19 mouse cellular contexts compared by ENCODE assay signal in the genomic region with DNA sequence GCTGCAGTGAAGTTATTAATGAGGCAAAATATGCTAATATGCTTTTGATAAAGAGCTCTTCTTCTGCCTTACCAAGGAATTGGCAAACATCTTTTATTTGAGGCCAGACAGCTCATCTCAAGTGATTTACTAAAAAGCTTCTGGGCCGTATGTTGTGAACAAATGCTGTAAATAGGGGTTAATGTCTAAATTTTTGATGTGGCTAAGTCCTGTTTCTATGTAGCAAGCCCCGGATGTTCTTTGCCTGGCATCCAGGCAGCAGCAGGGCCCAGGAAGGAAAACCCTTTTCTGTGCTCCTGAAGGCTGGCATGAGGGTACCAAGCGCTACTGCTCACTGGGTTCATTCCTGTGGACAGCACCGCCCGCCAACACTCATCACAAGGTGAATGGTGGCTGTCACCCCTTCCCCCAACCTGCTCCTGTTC. TPM values are rescaled to one million over a fixed set of nuclear protein-coding genes. Genes with fewer than 3 reads are reported as not detected.
A peak's percentile ranks its signal among the peaks of the same experiment; 100 is the strongest.
DNase-seq lines count a peak whose midpoint lies in the region; ATAC-seq and TF ChIP-seq lines count a peak whose summit lies in the region.
"Had no signal": no experiment of that assay in that cellular context is flagged by ENCODE, and none has a peak within 500 bp of the region (broad histone marks: within the 10 kb centered on the region; RNA-seq: fewer than 3 reads in every experiment).

No protein-coding gene starts in this region.

- TF ChIP-seq EP300 in heart, adult 2 months (IDR thresholded peaks at IDR 0.05; ENCODE audit: insufficient read depth, low read depth, low read length): no peak

- no peak overlapping the region for H3K4me3 ChIP-seq in heart, embryonic 15.5 days
- no peak overlapping the region for H3K4me3 ChIP-seq in heart, adult 2 months
- no peak overlapping the region for H3K4me3 ChIP-seq in forebrain, embryonic 12.5 days (replicated peaks)
- no peak overlapping the region for H3K4me3 ChIP-seq in hindbrain, embryonic 15.5 days
- H3K4me3 ChIP-seq in midbrain, embryonic 16.5 days (ENCODE audit: low read depth, low read length): no peak overlapping the region
- H3K4me3 ChIP-seq: embryonic facial prominence, embryonic 15.5 days; kidney, embryonic 15.5 days; layer of hippocampus, adult 2 months; left cerebral cortex, adult 2 months; neural tube, embryonic 13.5 days had no signal

- no peaks in the 10 kb centered on the region for H3K36me3 ChIP-seq in heart, embryonic 15.5 days
- H3K36me3 ChIP-seq in heart, adult 2 months (ENCODE audit: control insufficient read depth, insufficient read depth, low read length): no peaks in the 10 kb centered on the region
- no peaks in the 10 kb centered on the region for H3K36me3 ChIP-seq in forebrain, embryonic 12.5 days (replicated peaks)
- no peaks in the 10 kb centered on the region for H3K36me3 ChIP-seq in hindbrain, embryonic 15.5 days
- no peaks in the 10 kb centered on the region for H3K36me3 ChIP-seq in midbrain, embryonic 16.5 days (ENCODE audit: control insufficient read depth, insufficient read depth, low read length)
- H3K36me3 ChIP-seq: embryonic facial prominence, embryonic 15.5 days; kidney, embryonic 15.5 days; neural tube, embryonic 13.5 days had no signal

- TF ChIP-seq CTCF in heart, adult 2 months (IDR thresholded peaks at IDR 0.05): no peak

- no peak overlapping the region for H3K27ac ChIP-seq in heart, embryonic 15.5 days
- no peak overlapping the region for H3K27ac ChIP-seq in heart, adult 2 months
- peak overlapping the region; percentile 67 for H3K27ac ChIP-seq in forebrain, embryonic 12.5 days
- H3K27ac ChIP-seq in hindbrain, embryonic 15.5 days (replicated peaks): 0 out of 2 replicates have a peak overlapping the region, but pooled peaks have one; percentile 39
- H3K27ac ChIP-seq in midbrain, embryonic 16.5 days (ENCODE audit: low read length): peak overlapping the region; percentile 70
- H3K27ac ChIP-seq: embryonic facial prominence, embryonic 15.5 days; kidney, embryonic 15.5 days; layer of hippocampus, adult 2 months; left cerebral cortex, adult 2 months; neural tube, embryonic 13.5 days had no signal

- H3K9me3 ChIP-seq in heart, embryonic 15.5 days (replicated peaks): no peaks in the 10 kb centered on the region
- no peaks in the 10 kb centered on the region for H3K9me3 ChIP-seq in forebrain, embryonic 12.5 days
- H3K9me3 ChIP-seq in hindbrain, embryonic 15.5 days: no peaks in the 10 kb centered on the region
- H3K9me3 ChIP-seq in midbrain, embryonic 16.5 days (replicated peaks; ENCODE audit: control insufficient read depth, low read length, poor library complexity, severe bottlenecking): no peaks in the 10 kb centered on the region
- H3K9me3 ChIP-seq: embryonic facial prominence, embryonic 15.5 days; kidney, embryonic 15.5 days; neural tube, embryonic 13.5 days had no signal

- no peaks in the 10 kb centered on the region for H3K79me2 ChIP-seq in heart, adult 2 months (replicated peaks; ENCODE audit: control insufficient read depth, insufficient read depth, low read length)

- H3K4me2 ChIP-seq in heart, embryonic 15.5 days: peak overlapping the region; percentile 27
- H3K4me2 ChIP-seq in forebrain, embryonic 12.5 days: 0 out of 2 replicates have a peak overlapping the region, but pooled peaks have one; percentile 4
- H3K4me2 ChIP-seq in hindbrain, embryonic 15.5 days: no peak overlapping the region
- H3K4me2 ChIP-seq in midbrain, embryonic 16.5 days (ENCODE audit: low read length): no peak overlapping the region
- H3K4me2 ChIP-seq: embryonic facial prominence, embryonic 15.5 days; kidney, embryonic 15.5 days; neural tube, embryonic 13.5 days had no signal

- intact Hi-C loops in heart, adult 2 months (cut with DNase I): no loop called here

- no peak overlapping the region for H3K9ac ChIP-seq in heart, embryonic 15.5 days
- no peak overlapping the region for H3K9ac ChIP-seq in heart, adult 2 months (ENCODE audit: low read depth, low read length)
- H3K9ac ChIP-seq in forebrain, embryonic 12.5 days: no peak overlapping the region
- no peak overlapping the region for H3K9ac ChIP-seq in hindbrain, embryonic 15.5 days
- no peak overlapping the region for H3K9ac ChIP-seq in midbrain, embryonic 16.5 days (ENCODE audit: low read depth, low read length)
- H3K9ac ChIP-seq: embryonic facial prominence, embryonic 15.5 days; kidney, embryonic 15.5 days; liver, postnatal 0 days; neural tube, embryonic 13.5 days had no signal

- DNase-seq in heart, adult 2 months: no peak
- no peak for DNase-seq in frontal cortex, postnatal 36 days (ENCODE audit: low spot score in 2 of 2)
- DNase-seq: adrenal gland, adult 2 months; cerebellum, adult 2 months; liver, postnatal 0 days; lung, postnatal 4 days; thymus, postnatal 25 days had no signal

- ATAC-seq in heart, embryonic 15.5 days (replicated peaks; ENCODE audit: insufficient number of reproducible peaks, insufficient read depth, low FRiP score, low read depth): no peak
- peak; percentile 64 for ATAC-seq in forebrain, embryonic 12.5 days (ENCODE audit: low FRiP score)
- ATAC-seq in hindbrain, embryonic 15.5 days (ENCODE audit: low FRiP score, low read depth): 0 out of 2 replicates have a peak, but pooled peaks have one; percentile 30
- ATAC-seq in midbrain, embryonic 16.5 days: peak; percentile 69
- ATAC-seq in erythroid progenitor cell, adult 5-6 weeks (replicated peaks; ENCODE audit: low FRiP score, poor library complexity, severe bottlenecking): no peak
- ATAC-seq: liver, postnatal 0 days had no signal

- H3K4me1 ChIP-seq in heart, embryonic 15.5 days (replicated peaks): peaks cover 10% of the 10 kb centered on the region
- H3K4me1 ChIP-seq in heart, adult 2 months (ENCODE audit: control insufficient read depth, insufficient read depth, low read length): peaks cover 2% of the 10 kb centered on the region; the same call in 1 of the 2 replicates
- peaks cover 24% of the 10 kb centered on the region for H3K4me1 ChIP-seq in forebrain, embryonic 12.5 days
- peaks cover 16% of the 10 kb centered on the region for H3K4me1 ChIP-seq in hindbrain, embryonic 15.5 days (replicated peaks)
- peaks cover 15% of the 10 kb centered on the region for H3K4me1 ChIP-seq in midbrain, embryonic 16.5 days (ENCODE audit: control insufficient read depth, insufficient read depth, low read length)
- H3K4me1 ChIP-seq: embryonic facial prominence, embryonic 15.5 days; kidney, embryonic 15.5 days had no signal

- WGBS in heart, embryonic 15.5 days: 70% methylated on average over 5 of the region's 5 CpGs
- WGBS in heart, adult 2 months: 79% methylated on average over 5 of the region's 5 CpGs
- WGBS in forebrain, embryonic 12.5 days: 48% methylated on average over 5 of the region's 5 CpGs
- WGBS in hindbrain, embryonic 15.5 days: 42% methylated on average over 5 of the region's 5 CpGs
- 39% methylated on average over 5 of the region's 5 CpGs for WGBS in midbrain, embryonic 16.5 days

- no peak for TF ChIP-seq POLR2A in heart, adult 2 months (IDR thresholded peaks at IDR 0.05; ENCODE audit: insufficient read depth, low read depth, low read length)

- H3K27me3 ChIP-seq in heart, embryonic 15.5 days: no peaks in the 10 kb centered on the region
- H3K27me3 ChIP-seq in heart, adult 2 months (ENCODE audit: control insufficient read depth, insufficient read depth, low read length): no peaks in the 10 kb centered on the region
- H3K27me3 ChIP-seq in forebrain, embryonic 12.5 days: peaks cover 16% of the 10 kb centered on the region; the same call in 1 of the 2 replicates
- no peaks in the 10 kb centered on the region for H3K27me3 ChIP-seq in hindbrain, embryonic 15.5 days
- no peaks in the 10 kb centered on the region for H3K27me3 ChIP-seq in midbrain, embryonic 16.5 days (ENCODE audit: control insufficient read depth, insufficient read depth, low read depth, low read length)
- H3K27me3 ChIP-seq: embryonic facial prominence, embryonic 15.5 days; kidney, embryonic 15.5 days; neural tube, embryonic 13.5 days had no signal

RNA-seq across cellular contexts. Expression of a gene that starts 50.9 kb away (rescaled TPM):
- 0.06 and 0.28 TPM in 2 replicates for polyA plus RNA-seq in heart, embryonic 15.5 days (2015; fragmentation: Nextera tagmentation; extraction: Ambion mirVana)
- total RNA-seq in heart, adult 2 months (2021): not detected
- polyA plus RNA-seq in heart, adult 2 months (2012; rRNA removed): not detected in 2 replicates
- 26.5 and 26.7 TPM in 2 replicates for polyA plus RNA-seq in forebrain, embryonic 12.5 days (2016; fragmentation: Nextera tagmentation; extraction: Ambion mirVana)
- polyA plus RNA-seq in hindbrain, embryonic 15.5 days (2015; fragmentation: Nextera tagmentation; extraction: Ambion mirVana): 54.6 and 58.9 TPM in 2 replicates
- polyA plus RNA-seq in midbrain, embryonic 16.5 days (2015; fragmentation: Nextera tagmentation; extraction: Ambion mirVana): 54.5 and 64.5 TPM in 2 replicates
- total RNA-seq in erythroid progenitor cell, adult 5-6 weeks (2015; ENCODE audit: low replicate concordance): not detected in 2 replicates
- not detected in 2 replicates for total RNA-seq in erythroid progenitor cell, adult 5-6 weeks (2017; ENCODE audit: low replicate concordance)
- total RNA-seq: heart, postnatal 10 days; monocyte, adult 5-6 weeks had no signal
- polyA plus RNA-seq: liver, postnatal 0 days had no signal

Comparison
In these comparisons a context has a peak if more than half of its experiments do, and no peak if none do; other contexts are left out.
1. ATAC-seq: peak in forebrain, embryonic 12.5 days (single experiment), hindbrain, embryonic 15.5 days (single experiment) and midbrain, embryonic 16.5 days (single experiment); none in heart, embryonic 15.5 days (single experiment) and erythroid progenitor cell, adult 5-6 weeks (single experiment).
2. H3K27ac ChIP-seq: peak in forebrain, embryonic 12.5 days (single experiment), hindbrain, embryonic 15.5 days (single experiment) and midbrain, embryonic 16.5 days (single experiment); none in heart, embryonic 15.5 days (single experiment) and heart, adult 2 months (single experiment).
3. H3K4me2 ChIP-seq: peak in heart, embryonic 15.5 days (single experiment) and forebrain, embryonic 12.5 days (single experiment); none in hindbrain, embryonic 15.5 days (single experiment) and midbrain, embryonic 16.5 days (single experiment).
4. RNA of a gene that starts 50.9 kb away (polyA plus RNA-seq): 54.5 to 64.5 TPM in midbrain, embryonic 16.5 days, 54.6 to 58.9 TPM in hindbrain, embryonic 15.5 days and 26.5 to 26.7 TPM in forebrain, embryonic 12.5 days; 0.06 to 0.28 TPM in heart, embryonic 15.5 days and not detected in heart, adult 2 months; every median in the first group is over 10 times any median in the second.